Mouse (Mus musculus) regulatory T cell (primary cell): ENCODE measurements around the gene Ndufs8.

Experiments used
- in situ Hi-C: fragments of 300-600 bp; cut with MboI, MseI; formaldehyde crosslinking; loops from one replicate; pipeline ENCODE4 v1.15.1; 2025; ENCODE audit warnings: high pct_unique_total_duplicates

Ndufs8 gene

GRCm38 (mm10) chr19:3905261-3905969 lies 7.2 kb downstream of the Ndufs8 start:
- in situ Hi-C loops: no loop called here

GRCm38 (mm10) chr19:3904363-3904675 lies 8.3 kb downstream of the Ndufs8 start:
- in situ Hi-C loops: no loop called here

- in situ Hi-C loops: no loop called here
Observed at GRCm38 (mm10) chr19:3903648-3904362, 8.8 kb downstream of the Ndufs8 start.

GRCm38 (mm10) chr19:3902966-3903365 lies 9.6 kb downstream of the Ndufs8 start:
- in situ Hi-C loops: no loop called here

GRCm38 (mm10) chr19:3899618-3900017 lies 13.0 kb downstream of the Ndufs8 start:
- in situ Hi-C loops: no loop called here

GRCm38 (mm10) chr19:3898952-3899351 lies 13.6 kb downstream of the Ndufs8 start:
- in situ Hi-C loops: no loop called here

GRCm38 (mm10) chr19:3897557-3897956 lies 15.0 kb downstream of the Ndufs8 start:
- in situ Hi-C loops: no loop called here

GRCm38 (mm10) chr19:3896208-3896607 lies 16.4 kb downstream of the Ndufs8 start:
- in situ Hi-C loops: no loop called here

- in situ Hi-C loops: no loop called here
Observed at GRCm38 (mm10) chr19:3895171-3895631, 17.4 kb downstream of the Ndufs8 start.

GRCm38 (mm10) chr19:3894294-3894693 lies 18.3 kb downstream of the Ndufs8 start:
- in situ Hi-C loops: no loop called here

GRCm38 (mm10) chr19:3893545-3894116 lies 18.9 kb downstream of the Ndufs8 start:
- in situ Hi-C loops: no loop called here

GRCm38 (mm10) chr19:3890181-3890580 lies 22.4 kb downstream of the Ndufs8 start:
- in situ Hi-C loops: no loop called here

GRCm38 (mm10) chr19:3889096-3889495 lies 23.5 kb downstream of the Ndufs8 start:
- in situ Hi-C loops: loop anchor here (5.0 kb wide), 1 partner anchor 97 kb away; no protein-coding TSS in a partner anchor

- in situ Hi-C loops: no loop called here
Observed at GRCm38 (mm10) chr19:3884325-3884990, 28.1 kb downstream of the Ndufs8 start.

GRCm38 (mm10) chr19:3882214-3882613 lies 30.4 kb downstream of the Ndufs8 start:
- in situ Hi-C loops: no loop called here

GRCm38 (mm10) chr19:3880054-3880848 lies 32.3 kb downstream of the Ndufs8 start:
- in situ Hi-C loops: no loop called here

GRCm38 (mm10) chr19:3875045-3875444 lies 37.5 kb downstream of the Ndufs8 start:
- in situ Hi-C loops: no loop called here

- in situ Hi-C loops: no loop called here
Observed at GRCm38 (mm10) chr19:3872373-3872772, 40.2 kb downstream of the Ndufs8 start.

- in situ Hi-C loops: no loop called here
Observed at GRCm38 (mm10) chr19:3871468-3871867, 41.1 kb downstream of the Ndufs8 start.

- in situ Hi-C loops: no loop called here
Observed at GRCm38 (mm10) chr19:3868290-3868689, 44.3 kb downstream of the Ndufs8 start.

- in situ Hi-C loops: no loop called here
Observed at GRCm38 (mm10) chr19:3864960-3865359, 47.6 kb downstream of the Ndufs8 start.
